Mouse (Mus musculus) kidney, embryonic 14.5 days (tissue): Measurements from ENCODE around the gene Polrmt. TPM values are rescaled to one million over a fixed set of nuclear protein-coding genes. Genes with fewer than 3 reads are reported as not detected.

Source experiments
- ATAC-seq: fragments of 200-750 bp; cut with Nextera tagmentation; 2 replicates; pipeline ENCODE4 v1.8.0; 2017; ENCODE audit warnings: moderate number of reproducible peaks, mild to moderate bottlenecking, moderate TSS enrichment, moderate library complexity; ENCODE audit not compliant: low FRiP score, low TSS enrichment
- H3K27ac ChIP-seq: fragments of 300-500 bp; sonication (generic); 2 replicates; pipeline ENCODE4 v1.5.1; 2014; ENCODE audit warnings: low read depth, mild to moderate bottlenecking, low read length, moderate library complexity, mixed read lengths
- H3K27me3 ChIP-seq: fragments of 300-500 bp; sonication (generic); 2 replicates; pipeline ENCODE4 v1.6.1; 2014; ENCODE audit warnings: mild to moderate bottlenecking, low read length; ENCODE audit not compliant: control insufficient read depth, insufficient read depth
- H3K36me3 ChIP-seq: fragments of 300-500 bp; sonication (generic); 2 replicates; pipeline ENCODE4 v1.6.1; 2014; ENCODE audit warnings: low read length, mixed read lengths; ENCODE audit not compliant: control insufficient read depth, insufficient read depth
- H3K4me1 ChIP-seq: fragments of 300-500 bp; sonication (generic); 2 replicates; pipeline ENCODE4 v1.6.1; 2014; ENCODE audit warnings: low read length, mixed read lengths; ENCODE audit not compliant: control insufficient read depth, insufficient read depth
- H3K4me2 ChIP-seq: fragments of 300-500 bp; sonication (generic); replicated peaks from 2 replicates; pipeline ENCODE4 v1.6.1; 2014; ENCODE audit warnings: low read depth, mild to moderate bottlenecking, low read length
- H3K4me3 ChIP-seq: fragments of 300-500 bp; sonication (generic); 2 replicates; pipeline ENCODE4 v1.5.1; 2014; ENCODE audit warnings: mild to moderate bottlenecking, low read length
- H3K9ac ChIP-seq: fragments of 300-500 bp; sonication (generic); 2 replicates; pipeline ENCODE4 v1.6.1; 2014; ENCODE audit warnings: low read depth, mild to moderate bottlenecking, low read length, moderate library complexity
- H3K9me3 ChIP-seq: fragments of 300-500 bp; sonication (generic); 2 replicates; pipeline ENCODE4 v1.6.1; 2016; ENCODE audit warnings: low read length; ENCODE audit not compliant: control insufficient read depth
- WGBS: fragments of 180-500 bp; shearing (Covaris S2); extraction: QIAGEN DNeasy Blood & Tissue Kit; methylation state at CpG from one replicate; pipeline ENCODE4 v1.1.7; 2014; 5-methylcytosine and 5-hydroxymethylcytosine counted together
- polyA plus RNA-seq: library from polyadenylated mRNA; unstranded; fragments of >200 nt; fragmentation: Nextera tagmentation; extraction: Ambion mirVana; gene quantifications from 2 replicates; pipeline ENCODE4 v1.2.1, GENCODE M21; 2014

The Polrmt gene
- polyA plus RNA-seq, 1 experiment from 2014 or later = 38.9 TPM

- H3K4me3 ChIP-seq = no peak overlapping the region
- H3K27me3 ChIP-seq = no peaks in the 10 kb centered on the region
- H3K9ac ChIP-seq = no peak overlapping the region
- H3K9me3 ChIP-seq = no peaks in the 10 kb centered on the region
- peaks cover 51% of the 10 kb centered on the region for H3K36me3 ChIP-seq
- no peak for ATAC-seq
- H3K4me1 ChIP-seq = peaks cover 31% of the 10 kb centered on the region
- 83% methylated on average over 7 of the region's 7 CpGs for WGBS
- no peak overlapping the region for H3K4me2 ChIP-seq
- H3K27ac ChIP-seq = no peak overlapping the region
These were observed 37.1 kb downstream of the Polrmt start for GRCm38 (mm10) chr10:79709307-79709706.

GRCm38 (mm10) chr10:79708668-79709067, 37.7 kb downstream of the Polrmt start:
- Histone ChIP-seq H3K27ac (no peak overlapping the region), H3K4me2 (no peak overlapping the region), H3K9me3 (no peaks in the 10 kb centered on the region), H3K9ac (no peak overlapping the region), H3K4me1 (peaks cover 31% of the 10 kb centered on the region), H3K36me3 (peaks cover 51% of the 10 kb centered on the region), H3K4me3 (no peak overlapping the region), H3K27me3 (no peaks in the 10 kb centered on the region)
- ATAC-seq = no peak
- WGBS = 90% methylated on average over 21 of the region's 21 CpGs

- Histone ChIP-seq H3K4me1 (peaks cover 31% of the 10 kb centered on the region), H3K4me2 (no peak overlapping the region), H3K27ac (no peak overlapping the region), H3K9ac (no peak overlapping the region), H3K4me3 (no peak overlapping the region), H3K9me3 (no peaks in the 10 kb centered on the region), H3K27me3 (no peaks in the 10 kb centered on the region), H3K36me3 (peaks cover 51% of the 10 kb centered on the region)
- no peak for ATAC-seq
- WGBS = 66% methylated on average over 4 of the region's 4 CpGs
These were observed 38.6 kb downstream of the Polrmt start for GRCm38 (mm10) chr10:79707759-79708158.

- H3K4me1 ChIP-seq = peaks cover 31% of the 10 kb centered on the region
- 78% methylated on average over 1 of the region's 1 CpGs for WGBS
- ATAC-seq = no peak
- no peak overlapping the region for H3K27ac ChIP-seq
- H3K27me3 ChIP-seq = no peaks in the 10 kb centered on the region
- H3K9ac ChIP-seq = no peak overlapping the region
- no peaks in the 10 kb centered on the region for H3K9me3 ChIP-seq
- H3K4me2 ChIP-seq = no peak overlapping the region
- no peak overlapping the region for H3K4me3 ChIP-seq
- peaks cover 51% of the 10 kb centered on the region for H3K36me3 ChIP-seq
These were observed 39.2 kb downstream of the Polrmt start for GRCm38 (mm10) chr10:79707162-79707561.

DNA sequence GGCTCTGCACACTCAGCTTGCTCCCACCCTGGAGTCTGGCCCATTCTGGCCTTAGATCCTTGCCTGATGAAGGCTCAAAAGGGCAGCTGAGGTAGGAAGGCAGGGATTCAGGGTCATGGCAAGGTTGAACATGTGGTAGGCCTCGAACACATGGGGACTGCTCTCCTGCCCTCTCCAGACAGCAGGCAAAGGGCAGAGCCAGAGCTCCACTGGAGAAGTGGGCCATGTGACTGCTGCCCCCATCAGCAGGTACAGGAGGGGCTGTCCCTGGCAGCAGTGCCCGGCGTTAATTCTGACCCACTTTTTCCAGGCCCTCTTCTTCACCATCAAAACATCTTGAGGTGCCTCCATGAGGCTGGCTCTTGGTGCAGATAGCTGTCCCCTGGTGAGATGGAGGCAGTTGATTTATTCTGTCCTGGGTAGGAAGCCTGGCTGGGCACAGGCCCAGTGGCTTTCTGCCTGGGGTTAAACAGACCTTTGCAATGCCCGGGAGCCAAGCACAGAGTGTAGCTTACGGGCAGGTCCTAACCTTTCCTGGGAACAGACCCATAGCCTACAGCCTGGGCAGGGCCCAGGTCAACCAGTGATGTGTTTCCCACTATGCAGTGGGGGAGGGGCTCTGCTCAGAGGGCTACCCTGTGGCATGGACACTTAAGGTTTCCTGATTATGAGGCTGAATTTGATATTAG, 39.8 kb downstream of the Polrmt start:
- peak overlapping the region; percentile 12; the same call in 1 of the 2 replicates for H3K9ac ChIP-seq
- WGBS = 82% methylated on average over 5 of the region's 5 CpGs
- peaks cover 32% of the 10 kb centered on the region for H3K4me1 ChIP-seq
- peaks cover 46% of the 10 kb centered on the region for H3K36me3 ChIP-seq
- no peak overlapping the region; the same call in 1 of the 2 replicates for H3K4me3 ChIP-seq
- H3K9me3 ChIP-seq = no peaks in the 10 kb centered on the region
- H3K27ac ChIP-seq = no peak overlapping the region
- H3K4me2 ChIP-seq = peak overlapping the region; percentile 86; the same call in 1 of the 2 replicates
- no peak for ATAC-seq
- no peaks in the 10 kb centered on the region for H3K27me3 ChIP-seq

GRCm38 (mm10) chr10:79705951-79706350, 40.4 kb downstream of the Polrmt start:
- Histone ChIP-seq H3K27me3 (no peaks in the 10 kb centered on the region), H3K27ac (no peak overlapping the region), H3K9me3 (no peaks in the 10 kb centered on the region), H3K4me2 (peak overlapping the region; percentile 86; the same call in 1 of the 2 replicates), H3K4me3 (peak overlapping the region; percentile 91; the same call in 1 of the 2 replicates), H3K9ac (peak overlapping the region; percentile 95; the same call in 1 of the 2 replicates), H3K4me1 (peaks cover 38% of the 10 kb centered on the region), H3K36me3 (peaks cover 40% of the 10 kb centered on the region)
- ATAC-seq = no peak
- WGBS = 93% methylated on average over 5 of the region's 5 CpGs

GRCm38 (mm10) chr10:79704970-79705360, 41.4 kb downstream of the Polrmt start:
- Histone ChIP-seq H3K4me2 (peak overlapping the region; percentile 86), H3K9me3 (no peaks in the 10 kb centered on the region), H3K27me3 (no peaks in the 10 kb centered on the region), H3K9ac (peak overlapping the region; percentile 95), H3K36me3 (peaks cover 30% of the 10 kb centered on the region), H3K27ac (peak overlapping the region; percentile 80; the same call in 1 of the 2 replicates), H3K4me1 (peaks cover 42% of the 10 kb centered on the region), H3K4me3 (peak overlapping the region; percentile 91)
- WGBS = 3% methylated on average over 10 of the region's 10 CpGs
- ATAC-seq = no peak

DNA sequence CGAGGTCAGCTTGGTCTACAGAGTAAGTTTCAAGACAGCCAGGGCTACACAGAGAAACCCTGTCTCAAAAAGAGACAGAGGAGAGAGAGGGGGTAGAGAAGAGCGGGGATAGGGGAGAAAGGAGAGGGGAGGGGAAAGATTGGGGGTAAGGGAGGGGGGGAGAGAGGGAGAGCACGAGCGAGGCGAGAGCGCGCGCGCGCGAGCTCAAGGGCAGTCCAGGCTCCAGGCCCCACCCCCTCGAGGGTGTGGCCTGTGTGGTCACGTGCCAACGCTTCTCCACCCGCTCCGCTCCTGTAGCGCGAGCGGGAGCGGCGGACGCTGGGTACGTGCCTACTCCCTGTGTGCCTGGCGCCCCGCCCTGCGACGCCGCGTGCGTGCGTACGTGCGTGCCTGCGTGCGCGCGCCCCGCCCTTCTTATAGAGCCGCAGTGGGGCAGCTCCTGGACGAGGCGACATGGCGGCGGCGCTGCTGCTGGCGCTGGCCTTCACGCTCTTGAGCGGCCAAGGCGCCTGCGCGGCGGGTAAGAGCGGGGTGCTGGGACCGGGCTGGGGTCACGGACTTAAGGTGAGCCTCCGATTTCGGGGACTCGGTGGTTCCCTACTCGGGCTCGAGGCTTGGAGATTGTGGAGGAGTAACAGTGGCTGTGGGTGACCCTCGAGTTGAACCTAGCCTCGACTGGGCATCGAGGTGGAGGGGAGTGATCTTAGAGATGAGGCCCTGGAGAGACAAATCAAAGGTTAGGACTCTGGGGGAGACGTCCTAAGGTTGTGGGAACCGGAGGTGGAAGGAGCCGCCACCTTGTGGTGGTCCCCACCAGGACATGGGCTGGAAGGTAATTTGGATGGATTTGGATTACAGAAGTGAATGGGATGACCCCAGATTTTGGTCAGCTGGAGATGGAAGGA, 42.1 kb downstream of the Polrmt start, which contains the start of gene Bsg:
TSS of gene Bsg (plus strand) at position 427 of the 905 bp plus-strand sequence.
- Histone ChIP-seq H3K4me1 (peaks cover 42% of the 10 kb centered on the region), H3K27me3 (no peaks in the 10 kb centered on the region), H3K36me3 (peaks cover 23% of the 10 kb centered on the region), H3K4me2 (peak within 1 kb of the TSS; percentile 86), H3K9me3 (no peaks in the 10 kb centered on the region), H3K4me3 (peak within 1 kb of the TSS; percentile 91), H3K9ac (peak within 1 kb of the TSS; percentile 95), H3K27ac (peak within 1 kb of the TSS; percentile 80; the same call in 1 of the 2 replicates)
- peak; percentile 96 for ATAC-seq
- under 1% methylated on average over 54 of the region's 65 CpGs for WGBS
